Comparison of ENCODE assay signal across 22 mouse cellular contexts in genomic region chr5:21915973-21916372, GRCm38 (mm10). TPM values are rescaled to one million over a fixed set of nuclear protein-coding genes. Genes with fewer than 3 reads are reported as not detected.
DNase-seq lines count a peak whose midpoint lies in the region; ATAC-seq and TF ChIP-seq lines count a peak whose summit lies in the region.
"Had no signal": no experiment of that assay in that cellular context is flagged by ENCODE, and none has a peak within 500 bp of the region (broad histone marks: within the 10 kb centered on the region; RNA-seq: fewer than 3 reads in every experiment).

No protein-coding gene starts in this region.

- no peak overlapping the region for H3K9ac ChIP-seq in intestine, postnatal 0 days (ENCODE audit: low read depth, low read length)
- no peak overlapping the region for H3K9ac ChIP-seq in intestine, embryonic 16.5 days (ENCODE audit: low read depth, low read length)
- H3K9ac ChIP-seq in MEL (ENCODE audit: control insufficient read depth, low read depth, low read length, poor library complexity, severe bottlenecking) = no peak overlapping the region
- H3K9ac ChIP-seq in heart, embryonic 12.5 days = no peak overlapping the region
- H3K9ac ChIP-seq: embryonic facial prominence, embryonic 15.5 days; heart, embryonic 15.5 days; hindbrain, embryonic 12.5 days; limb, embryonic 13.5 days; lung, embryonic 15.5 days had no signal

- peak; percentile 50 for TF ChIP-seq RAD21 in MEL (IDR thresholded peaks at IDR 0.05; ENCODE audit: low read depth, low read length)

- H3K4me2 ChIP-seq in intestine, postnatal 0 days (replicated peaks; ENCODE audit: low read depth) = no peak overlapping the region
- H3K4me2 ChIP-seq in intestine, embryonic 16.5 days (ENCODE audit: low read depth, low read length) = no peak overlapping the region
- H3K4me2 ChIP-seq in heart, embryonic 12.5 days = no peak overlapping the region
- H3K4me2 ChIP-seq: embryonic facial prominence, embryonic 15.5 days; heart, embryonic 15.5 days; hindbrain, embryonic 12.5 days; limb, embryonic 13.5 days; lung, embryonic 15.5 days had no signal

- no peak for TF ChIP-seq POLR2A in MEL (IDR thresholded peaks at IDR 0.05; ENCODE audit: control insufficient read depth in 1 of 2, insufficient read depth in 1 of 2, low read depth in 1 of 2, low read length in 2 of 2, poor library complexity in 1 of 2)
- TF ChIP-seq POLR2A in lung, adult 2 months (IDR thresholded peaks at IDR 0.05; ENCODE audit: borderline replicate concordance, extremely low read depth, low read depth, low read length) = no peak

- H3K9me3 ChIP-seq in intestine, postnatal 0 days (ENCODE audit: control insufficient read depth) = no peaks in the 10 kb centered on the region
- H3K9me3 ChIP-seq in intestine, embryonic 16.5 days (ENCODE audit: control insufficient read depth, low read length) = no peaks in the 10 kb centered on the region
- H3K9me3 ChIP-seq in MEL (replicated peaks; ENCODE audit: insufficient read depth, low read length) = no peaks in the 10 kb centered on the region
- no peaks in the 10 kb centered on the region for H3K9me3 ChIP-seq in heart, embryonic 12.5 days (replicated peaks)
- H3K9me3 ChIP-seq: embryonic facial prominence, embryonic 15.5 days; heart, embryonic 15.5 days; hindbrain, embryonic 12.5 days; limb, embryonic 13.5 days; lung, embryonic 15.5 days had no signal

- no peaks in the 10 kb centered on the region for H3K4me1 ChIP-seq in intestine, postnatal 0 days (replicated peaks; ENCODE audit: control insufficient read depth, insufficient read depth, low read length)
- H3K4me1 ChIP-seq in intestine, embryonic 16.5 days (ENCODE audit: control insufficient read depth, insufficient read depth, low read length) = no peaks in the 10 kb centered on the region
- no peaks in the 10 kb centered on the region for H3K4me1 ChIP-seq in MEL (ENCODE audit: control insufficient read depth in 1 of 2, insufficient read depth in 2 of 2, low read length in 2 of 2)
- H3K4me1 ChIP-seq in heart, embryonic 12.5 days (replicated peaks) = no peaks in the 10 kb centered on the region
- H3K4me1 ChIP-seq in lung, adult 2 months (ENCODE audit: control insufficient read depth, insufficient read depth, low read length) = no peaks in the 10 kb centered on the region
- H3K4me1 ChIP-seq: embryonic facial prominence, embryonic 15.5 days; heart, embryonic 15.5 days; hindbrain, embryonic 12.5 days; limb, embryonic 13.5 days; lung, embryonic 15.5 days; megakaryocyte, embryonic 14.5 days had no signal

- DNase-seq in retina, embryonic 14.5 days (ENCODE audit: low spot score) = peak; percentile 45
- DNase-seq in retina, postnatal 1 day = no peak
- DNase-seq in MEL (ENCODE audit: low read depth, low spot score) = peak; percentile 34
- DNase-seq in mesoderm, embryonic 11.5 days (ENCODE audit: low read depth, low spot score) = peak; percentile 18
- no peak for DNase-seq in lung, adult 2 months
- DNase-seq: kidney, adult 18-20 months; right cerebral cortex, adult 18-20 months; thymus, postnatal 36 days had no signal

- H3K27ac ChIP-seq in intestine, postnatal 0 days (ENCODE audit: low read depth, low read length) = no peak overlapping the region
- H3K27ac ChIP-seq in intestine, embryonic 16.5 days (ENCODE audit: low read length) = no peak overlapping the region
- H3K27ac ChIP-seq in MEL (ENCODE audit: control insufficient read depth, low read depth, low read length) = no peak overlapping the region
- no peak overlapping the region for H3K27ac ChIP-seq in heart, embryonic 12.5 days (ENCODE audit: poor library complexity, severe bottlenecking)
- H3K27ac ChIP-seq: embryonic facial prominence, embryonic 15.5 days; heart, embryonic 15.5 days; hindbrain, embryonic 12.5 days; limb, embryonic 13.5 days; lung, embryonic 15.5 days had no signal

- no peak for ATAC-seq in intestine, postnatal 0 days
- ATAC-seq in intestine, embryonic 16.5 days = no peak
- ATAC-seq in heart, embryonic 12.5 days (ENCODE audit: insufficient number of reproducible peaks, low FRiP score) = no peak
- ATAC-seq: activated CD4-positive, CD25-positive, alpha-beta regulatory T cell, adult 4 months had no signal

- no peaks in the 10 kb centered on the region for H3K36me3 ChIP-seq in intestine, postnatal 0 days (ENCODE audit: control insufficient read depth, insufficient read depth)
- H3K36me3 ChIP-seq in intestine, embryonic 16.5 days (ENCODE audit: control insufficient read depth, insufficient read depth, low read length) = no peaks in the 10 kb centered on the region
- no peaks in the 10 kb centered on the region for H3K36me3 ChIP-seq in MEL (ENCODE audit: control insufficient read depth in 1 of 2, insufficient read depth in 2 of 2, low read length in 2 of 2)
- H3K36me3 ChIP-seq in heart, embryonic 12.5 days = no peaks in the 10 kb centered on the region
- H3K36me3 ChIP-seq: embryonic facial prominence, embryonic 15.5 days; heart, embryonic 15.5 days; hindbrain, embryonic 12.5 days; limb, embryonic 13.5 days; lung, embryonic 15.5 days had no signal

- TF ChIP-seq CTCF in intestine, postnatal 0 days (IDR thresholded peaks at IDR 0.05; ENCODE audit: low read depth) = peak; percentile 56
- TF ChIP-seq CTCF in MEL (IDR thresholded peaks at IDR 0.05 in 2 of 3, conservative IDR thresholded peaks at IDR 0.05 in 1 of 3; ENCODE audit: control insufficient read depth in 1 of 3, insufficient read depth in 1 of 3, low read depth in 2 of 3, low read length in 3 of 3, poor library complexity in 1 of 3, severe bottlenecking in 1 of 3) = peak; percentile 29 to 53 (median 48)
- TF ChIP-seq CTCF in lung, adult 2 months (IDR thresholded peaks at IDR 0.05; ENCODE audit: insufficient read depth, low read length) = no peak

- H3K79me2 ChIP-seq in MEL (ENCODE audit: control insufficient read depth, insufficient read depth, low read length, poor library complexity) = no peaks in the 10 kb centered on the region

- H3K27me3 ChIP-seq in intestine, postnatal 0 days (replicated peaks; ENCODE audit: control insufficient read depth, insufficient read depth, low read length) = no peaks in the 10 kb centered on the region
- no peaks in the 10 kb centered on the region for H3K27me3 ChIP-seq in intestine, embryonic 16.5 days (replicated peaks; ENCODE audit: control insufficient read depth, insufficient read depth, low read length)
- no peaks in the 10 kb centered on the region for H3K27me3 ChIP-seq in MEL (ENCODE audit: control insufficient read depth in 1 of 2, insufficient read depth in 2 of 2, low read length in 2 of 2)
- no peaks in the 10 kb centered on the region for H3K27me3 ChIP-seq in heart, embryonic 12.5 days (replicated peaks)
- H3K27me3 ChIP-seq: embryonic facial prominence, embryonic 15.5 days; heart, embryonic 15.5 days; hindbrain, embryonic 12.5 days; limb, embryonic 13.5 days; lung, embryonic 15.5 days; megakaryocyte, embryonic 14.5 days had no signal

- no peak overlapping the region for H3K4me3 ChIP-seq in intestine, postnatal 0 days (ENCODE audit: low read depth, low read length)
- no peak overlapping the region for H3K4me3 ChIP-seq in intestine, embryonic 16.5 days (ENCODE audit: low read length)
- H3K4me3 ChIP-seq in MEL (ENCODE audit: control insufficient read depth in 1 of 2, insufficient read depth in 1 of 2, low read depth in 2 of 2, low read length in 2 of 2) = no peak overlapping the region
- H3K4me3 ChIP-seq in heart, embryonic 12.5 days = no peak overlapping the region
- no peak overlapping the region for H3K4me3 ChIP-seq in lung, adult 2 months (replicated peaks; ENCODE audit: extremely low read depth, low read depth, low read length)
- H3K4me3 ChIP-seq: embryonic facial prominence, embryonic 15.5 days; heart, embryonic 15.5 days; hindbrain, embryonic 12.5 days; limb, embryonic 13.5 days; lung, embryonic 15.5 days; megakaryocyte, embryonic 14.5 days had no signal

- no peak for TF ChIP-seq EP300 in MEL (IDR thresholded peaks at IDR 0.05; ENCODE audit: low read depth in 1 of 2, low read length in 2 of 2)

TF ChIP-seq in MEL, 35 proteins besides CTCF, POLR2A, EP300 and RAD21:
- no peak for TF ChIP-seq USF2 (IDR thresholded peaks at IDR 0.05; ENCODE audit: borderline replicate concordance in 1 of 2, insufficient read depth in 1 of 2, low read depth in 1 of 2, low read length in 2 of 2)
- peak; percentile 43 for TF ChIP-seq SMC3 (IDR thresholded peaks at IDR 0.05; ENCODE audit: low read depth, low read length)

RNA-seq across cellular contexts. Expression of gene Slc26a5, which starts 50.6 kb away (rescaled TPM):
- 0.07 TPM in 1 of 2 replicates, not detected in the other for polyA plus RNA-seq in intestine, postnatal 0 days (2015; fragmentation: Nextera tagmentation; extraction: Ambion mirVana)
- 0.12 and 0.13 TPM in 2 replicates for polyA plus RNA-seq in intestine, embryonic 16.5 days (2015; fragmentation: Nextera tagmentation; extraction: Ambion mirVana)
- total RNA-seq in MEL (2012; rRNA removed) = not detected in 2 replicates
- not detected for polyA plus RNA-seq in MEL (2012; ENCODE audit: insufficient read depth in 1 of 2, insufficient read length in 2 of 2, low read depth in 1 of 2, low replicate concordance in 2 of 2, missing spikeins in 1 of 2)
- polyA plus RNA-seq in heart, embryonic 12.5 days (2016; fragmentation: Nextera tagmentation; extraction: Ambion mirVana) = not detected in 2 replicates
- not detected in 2 replicates for polyA plus RNA-seq in lung, adult 2 months (2012; rRNA removed)
- total RNA-seq: common myeloid progenitor, adult 5-6 weeks; neutrophil, adult 5-6 weeks had no signal
- polyA plus RNA-seq: activated CD4-positive, CD25-positive, alpha-beta regulatory T cell, adult 4 months; embryonic facial prominence, embryonic 15.5 days; gonadal fat pad, adult 2 months; heart, embryonic 15.5 days; hindbrain, embryonic 12.5 days; limb, embryonic 13.5 days; lung, embryonic 15.5 days; stomach, embryonic 16.5 days had no signal

Comparison
In these comparisons a context has a peak if more than half of its experiments do, and no peak if none do; other contexts are left out.
1. DNase-seq: peak in retina, embryonic 14.5 days (single experiment), MEL (single experiment) and mesoderm, embryonic 11.5 days (single experiment); none in retina, postnatal 1 day (single experiment) and lung, adult 2 months (single experiment).